Mouse (Mus musculus) hindbrain, postnatal 0 days (tissue): ENCODE measurements at regions not wholly inside any gene's neighbourhood (a gene's known extent, or its start where the extent isn't known, plus 50 kb on each side); places are given as distances from the start of the nearest gene placed in this dataset.
A peak's percentile ranks its signal among the peaks of the same experiment; 100 is the strongest.

Experiments
- ATAC-seq: fragments of 200-750 bp; cut with Nextera tagmentation; 2 replicates; pipeline ENCODE4 v1.8.0; 2017; ENCODE audit warnings: mild to moderate bottlenecking, moderate TSS enrichment, moderate library complexity
- DNase-seq: peaks from one replicate; pipeline ENCODE4 v3.0.0-alpha.2; 2015; ENCODE audit warnings: low spot score
- H3K27ac ChIP-seq: fragments of 300-500 bp; sonication (generic); 2 replicates; pipeline ENCODE4 v1.5.1; 2014; ENCODE audit warnings: mild to moderate bottlenecking
- H3K27me3 ChIP-seq: fragments of 300-500 bp; sonication (generic); 2 replicates; pipeline ENCODE4 v1.6.1; 2014; ENCODE audit warnings: low read length, mixed read lengths; ENCODE audit not compliant: insufficient read depth
- H3K36me3 ChIP-seq: fragments of 300-500 bp; sonication (generic); 2 replicates; pipeline ENCODE4 v1.6.1; 2014; ENCODE audit warnings: low read length, mixed read lengths; ENCODE audit not compliant: insufficient read depth
- H3K4me1 ChIP-seq: fragments of 300-500 bp; sonication (generic); 2 replicates; pipeline ENCODE4 v1.6.1; 2014; ENCODE audit warnings: antibody characterized with exemption, low read length, mixed read lengths; ENCODE audit not compliant: insufficient read depth
- H3K4me2 ChIP-seq: fragments of 300-500 bp; sonication (generic); 2 replicates; pipeline ENCODE4 v1.6.1; 2014; ENCODE audit warnings: low read depth, mild to moderate bottlenecking, low read length, moderate library complexity, mixed read lengths
- H3K4me3 ChIP-seq: fragments of 300-500 bp; sonication (generic); 2 replicates; pipeline ENCODE4 v1.5.1; 2014; ENCODE audit warnings: low read length
- H3K9ac ChIP-seq: fragments of 300-500 bp; sonication (generic); replicated peaks from 2 replicates; pipeline ENCODE4 v1.6.1; 2014; ENCODE audit warnings: mild to moderate bottlenecking, low read length, moderate library complexity, mixed read lengths
- H3K9me3 ChIP-seq: fragments of 300-500 bp; sonication (generic); 2 replicates; pipeline ENCODE4 v1.6.1; 2016; ENCODE audit warnings: low read length, mixed read lengths
- CTCF ChIP-seq: IDR thresholded peaks from 2 replicates; pipeline ENCODE4 v1.5.1; 2016; ENCODE audit warnings: antibody characterized with exemption, control low read depth, low read depth
- WGBS: fragments of 180-500 bp; shearing (Covaris S2); extraction: QIAGEN DNeasy Blood & Tissue Kit; methylation state at CpG from one replicate; pipeline ENCODE4 v1.1.7; 2014; 5-methylcytosine and 5-hydroxymethylcytosine counted together

- Histone ChIP-seq H3K27ac (no peak overlapping the region), H3K9ac (no peak overlapping the region), H3K4me3 (no peak overlapping the region), H3K4me2 (no peak overlapping the region), H3K4me1 (0 out of 2 replicates have a peak, but pooled peaks cover 7% of the 10 kb centered on the region), H3K27me3 (no peaks in the 10 kb centered on the region; the same call in 1 of the 2 replicates), H3K9me3 (no peaks in the 10 kb centered on the region), H3K36me3 (no peaks in the 10 kb centered on the region)
- WGBS: 37% methylated on average over 10 of the region's 10 CpGs
- no peak for TF ChIP-seq CTCF
- DNase-seq (peak; percentile 41), ATAC-seq (peak; percentile 38; the same call in 1 of the 2 replicates)
Measured at GRCm38 (mm10) chr11:79805981-79806415, 156.2 kb downstream of the Utp6 start.

GRCm38 (mm10) chr11:79803971-79804370 lies 158.2 kb downstream of the Utp6 start:
- H3K9ac ChIP-seq: no peak overlapping the region
- H3K4me2 ChIP-seq: no peak overlapping the region
- H3K36me3 ChIP-seq: no peaks in the 10 kb centered on the region
- no peaks in the 10 kb centered on the region for H3K9me3 ChIP-seq
- no peak for TF ChIP-seq CTCF
- H3K27me3 ChIP-seq: no peaks in the 10 kb centered on the region
- 78% methylated on average over 2 of the region's 2 CpGs for WGBS
- H3K27ac ChIP-seq: no peak overlapping the region
- H3K4me3 ChIP-seq: no peak overlapping the region
- ATAC-seq (no peak), DNase-seq (no peak)
- H3K4me1 ChIP-seq: 0 out of 2 replicates have a peak, but pooled peaks cover 7% of the 10 kb centered on the region

- peak overlapping the region; percentile 7; the same call in 1 of the 2 replicates for H3K27ac ChIP-seq
- ATAC-seq (0 out of 2 replicates have a peak, but pooled peaks have one; percentile 45), DNase-seq (peak; percentile 67)
- no peaks in the 10 kb centered on the region for H3K9me3 ChIP-seq
- no peaks in the 10 kb centered on the region for H3K27me3 ChIP-seq
- H3K4me3 ChIP-seq: no peak overlapping the region
- no peaks in the 10 kb centered on the region for H3K36me3 ChIP-seq
- no peak overlapping the region for H3K4me2 ChIP-seq
- H3K4me1 ChIP-seq: 0 out of 2 replicates have a peak, but pooled peaks cover 7% of the 10 kb centered on the region
- no peak for TF ChIP-seq CTCF
- WGBS: 50% methylated on average over 5 of the region's 5 CpGs
- H3K9ac ChIP-seq: no peak overlapping the region
Measured at GRCm38 (mm10) chr11:79803006-79803405, 159.2 kb downstream of the Utp6 start.

GRCm38 (mm10) chr11:79802566-79802965 lies 159.6 kb downstream of the Utp6 start:
- Histone ChIP-seq H3K27me3 (no peaks in the 10 kb centered on the region), H3K36me3 (no peaks in the 10 kb centered on the region), H3K9ac (no peak overlapping the region), H3K4me3 (no peak overlapping the region), H3K9me3 (no peaks in the 10 kb centered on the region), H3K4me2 (no peak overlapping the region), H3K4me1 (0 out of 2 replicates have a peak, but pooled peaks cover 7% of the 10 kb centered on the region), H3K27ac (no peak overlapping the region)
- DNase-seq: no peak
- TF ChIP-seq CTCF: no peak
- ATAC-seq: no peak
- WGBS: 79% methylated on average over 13 of the region's 13 CpGs

- WGBS: 40% methylated on average over 8 of the region's 8 CpGs
- no peak for ATAC-seq
- no peak for TF ChIP-seq CTCF
- H3K4me3 ChIP-seq: no peak overlapping the region
- no peak overlapping the region for H3K4me2 ChIP-seq
- H3K4me1 ChIP-seq: 0 out of 2 replicates have a peak, but pooled peaks cover 7% of the 10 kb centered on the region
- H3K36me3 ChIP-seq: no peaks in the 10 kb centered on the region
- DNase-seq: no peak
- no peaks in the 10 kb centered on the region for H3K9me3 ChIP-seq
- no peak overlapping the region for H3K27ac ChIP-seq
- H3K27me3 ChIP-seq: no peaks in the 10 kb centered on the region
- H3K9ac ChIP-seq: no peak overlapping the region
Measured at GRCm38 (mm10) chr11:79800256-79800655, 161.9 kb downstream of the Utp6 start.

- DNase-seq: no peak
- no peak overlapping the region for H3K4me2 ChIP-seq
- no peak overlapping the region for H3K4me3 ChIP-seq
- WGBS: 74% methylated on average over 3 of the region's 3 CpGs
- H3K27ac ChIP-seq: no peak overlapping the region
- no peak overlapping the region for H3K9ac ChIP-seq
- no peaks in the 10 kb centered on the region for H3K9me3 ChIP-seq
- no peaks in the 10 kb centered on the region for H3K36me3 ChIP-seq
- no peak for TF ChIP-seq CTCF
- ATAC-seq: no peak
- H3K27me3 ChIP-seq: no peaks in the 10 kb centered on the region
- peaks cover 13% of the 10 kb centered on the region for H3K4me1 ChIP-seq
Measured at GRCm38 (mm10) chr11:79788251-79788741, 173.9 kb downstream of the Utp6 start.

- TF ChIP-seq CTCF: no peak
- WGBS: 97% methylated on average over 1 of the region's 1 CpGs
- H3K4me1 ChIP-seq: peaks cover 13% of the 10 kb centered on the region
Measured at GRCm38 (mm10) chr11:79787766-79788165, 174.4 kb downstream of the Utp6 start.

More at GRCm38 (mm10) chr11:79787766-79788165, 174.4 kb downstream of the Utp6 start:
- peak; percentile 45 for DNase-seq
- Histone ChIP-seq H3K4me3 (no peak overlapping the region), H3K9me3 (no peaks in the 10 kb centered on the region), H3K27me3 (no peaks in the 10 kb centered on the region), H3K36me3 (no peaks in the 10 kb centered on the region), H3K9ac (no peak overlapping the region), H3K4me2 (no peak overlapping the region), H3K27ac (no peak overlapping the region)
- ATAC-seq: no peak
